Mouse (Mus musculus) mammary gland, adult 2 months (tissue): ENCODE data around the gene Hist1h2aa. TPM values are rescaled to one million over a fixed set of nuclear protein-coding genes. Genes with fewer than 3 reads are reported as not detected.

ENCODE experiments used
- polyA plus RNA-seq: library from polyadenylated mRNA; depleted of rRNA; stranded (reverse); fragments of >200 nt; gene quantifications from 2 replicates; pipeline ENCODE4 v1.2.3, GENCODE M21; 2012; ENCODE audit warnings: low replicate concordance; rRNA removed

The Hist1h2aa gene
- not detected in 2 replicates for polyA plus RNA-seq

GRCm38 (mm10) chr13:23934211-23934520, at the start of gene Hist1h2aa:
Gene Hist1h2aa, plus strand, starts transcription at chr13:23934462.

GRCm38 (mm10) chr13:23914376-23915167, 19.7 kb upstream of the Hist1h2aa start, which contains the start of gene Slc17a4:
Gene Slc17a4, minus strand, starts transcription at chr13:23915009.

GRCm38 (mm10) chr13:23933421-23934210, 646 bp upstream of the Hist1h2aa start, which contains the start of gene Hist1h2ba:
Gene Hist1h2ba, minus strand, starts transcription at chr13:23934156.

Other genes starting within 250 kb of the Hist1h2aa start
- not detected in 2 replicates for gene Hist1h1t, start 238.6 kb upstream of the Hist1h2aa start, polyA plus RNA-seq
- 2.4 and 6.0 TPM in 2 replicates for gene Hist1h4c, start 236.0 kb upstream of the Hist1h2aa start, polyA plus RNA-seq
- 28.3 and 37.4 TPM in 2 replicates for gene Hfe, start 223.6 kb upstream of the Hist1h2aa start, polyA plus RNA-seq
- 45.0 and 48.4 TPM in 2 replicates for gene Hist1h1c, start 195.7 kb upstream of the Hist1h2aa start, polyA plus RNA-seq
- 2.4 and 16.2 TPM in 2 replicates for gene Hist1h3c, start 188.9 kb upstream of the Hist1h2aa start, polyA plus RNA-seq
- gene Hist1h2bb, start 187.7 kb upstream of the Hist1h2aa start, polyA plus RNA-seq, result 3.7 and 13.5 TPM in 2 replicates
- gene Hist1h2ab, start 183.3 kb upstream of the Hist1h2aa start, polyA plus RNA-seq, result 1.0 and 14.9 TPM in 2 replicates
- 4.0 and 16.0 TPM in 2 replicates for gene Hist1h3b, start 182.2 kb upstream of the Hist1h2aa start, polyA plus RNA-seq
- gene Hist1h4b, start 177.4 kb upstream of the Hist1h2aa start, polyA plus RNA-seq, result 1.3 and 6.8 TPM in 2 replicates
- gene Hist1h4a, start 173.2 kb upstream of the Hist1h2aa start, polyA plus RNA-seq, result 1.6 and 6.5 TPM in 2 replicates
- gene Hist1h3a, start 172.1 kb upstream of the Hist1h2aa start, polyA plus RNA-seq, result 3.1 and 16.8 TPM in 2 replicates
- gene Hist1h1a, start 170.8 kb upstream of the Hist1h2aa start, polyA plus RNA-seq, result 0.47 TPM in 1 of 2 replicates, not detected in the other
- gene Trim38, start 164.5 kb upstream of the Hist1h2aa start, polyA plus RNA-seq, result 0.10 TPM in 1 of 2 replicates, not detected in the other
- gene Slc17a2, start 127.5 kb upstream of the Hist1h2aa start, polyA plus RNA-seq, result 0.25 TPM in 1 of 2 replicates, not detected in the other
- 0.10 TPM in 1 of 2 replicates, not detected in the other for gene Slc17a3, start 95.0 kb upstream of the Hist1h2aa start, polyA plus RNA-seq
- gene Slc17a1, start 66.7 kb upstream of the Hist1h2aa start, polyA plus RNA-seq, result 0.22 and 0.48 TPM in 2 replicates
- gene Slc17a4, start 19.5 kb upstream of the Hist1h2aa start, polyA plus RNA-seq, result 0.13 TPM in 1 of 2 replicates, not detected in the other
- gene Hist1h2ba, start 306 bp upstream of the Hist1h2aa start, polyA plus RNA-seq, result not detected in 2 replicates
- not detected in 2 replicates for gene Scgn, start 56.8 kb downstream of the Hist1h2aa start, polyA plus RNA-seq